Mouse (Mus musculus): Measurements from ENCODE around the gene Slamf9. TPM values are rescaled to one million over a fixed set of nuclear protein-coding genes. Genes with fewer than 3 reads are reported as not detected.

The Slamf9 gene
- polyA plus RNA-seq, 1 experiment from 2014 or later, result 0.34 TPM

GRCm38 (mm10) chr1:172433851-172434165 is 41.4 kb upstream of the Slamf9 start:
- H3K9ac ChIP-seq (ENCODE audit: low read depth, low read length), result no peak overlapping the region
- H3K9me3 ChIP-seq (ENCODE audit: control insufficient read depth, low read length), result no peaks in the 10 kb centered on the region
- no peaks in the 10 kb centered on the region for H3K27me3 ChIP-seq (ENCODE audit: control insufficient read depth, insufficient read depth, low read length)
- no peaks in the 10 kb centered on the region for H3K36me3 ChIP-seq (ENCODE audit: control insufficient read depth, insufficient read depth, low read length)
- no peak overlapping the region for H3K4me3 ChIP-seq (ENCODE audit: low read depth, low read length)
- ATAC-seq (ENCODE audit: low FRiP score) (no peak), DNase-seq (ENCODE audit: low spot score) (no peak)
- 82% methylated on average over 4 of the region's 4 CpGs for WGBS
- H3K4me2 ChIP-seq (replicated peaks; ENCODE audit: low read depth, low read length), result no peak overlapping the region
- H3K4me1 ChIP-seq (replicated peaks; ENCODE audit: control insufficient read depth, insufficient read depth, low read length), result no peaks in the 10 kb centered on the region
- H3K27ac ChIP-seq (ENCODE audit: low read depth, low read length), result no peak overlapping the region

DNA sequence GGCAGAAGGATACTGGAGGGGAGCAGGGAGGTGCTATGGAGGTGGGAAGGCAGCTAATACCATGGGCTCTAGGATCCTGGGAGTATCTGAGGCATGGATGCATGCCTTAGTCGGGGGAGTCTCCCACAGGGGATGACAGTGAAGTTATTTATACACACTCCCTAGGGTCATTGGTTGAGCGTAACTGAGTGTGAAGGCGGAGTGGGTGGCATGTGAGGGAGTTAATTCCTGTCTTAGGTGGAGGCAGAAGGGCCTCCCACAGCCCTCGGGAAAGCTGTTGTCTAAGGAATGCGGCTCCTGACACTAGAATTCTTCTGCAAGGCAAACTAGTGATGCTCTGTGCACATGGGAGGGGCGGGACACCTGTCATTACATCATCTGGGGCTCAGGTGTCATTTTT is 38.4 kb upstream of the Slamf9 start:
- Histone ChIP-seq H3K27ac (ENCODE audit: low read depth, low read length) (no peak overlapping the region), H3K27me3 (ENCODE audit: control insufficient read depth, insufficient read depth, low read length) (no peaks in the 10 kb centered on the region), H3K9me3 (ENCODE audit: control insufficient read depth, low read length) (no peaks in the 10 kb centered on the region), H3K9ac (ENCODE audit: low read depth, low read length) (no peak overlapping the region), H3K4me1 (replicated peaks; ENCODE audit: control insufficient read depth, insufficient read depth, low read length) (no peaks in the 10 kb centered on the region), H3K4me3 (ENCODE audit: low read depth, low read length) (no peak overlapping the region), H3K4me2 (replicated peaks; ENCODE audit: low read depth, low read length) (no peak overlapping the region), H3K36me3 (ENCODE audit: control insufficient read depth, insufficient read depth, low read length) (no peaks in the 10 kb centered on the region)
- DNase-seq (ENCODE audit: low spot score), result no peak
- 59% methylated on average over 6 of the region's 6 CpGs for WGBS
- ATAC-seq (ENCODE audit: low FRiP score), result no peak

GRCm38 (mm10) chr1:172438621-172439020 is 36.5 kb upstream of the Slamf9 start:
- Histone ChIP-seq H3K9me3 (ENCODE audit: control insufficient read depth, low read length) (no peaks in the 10 kb centered on the region), H3K4me2 (replicated peaks; ENCODE audit: low read depth, low read length) (no peak overlapping the region), H3K36me3 (ENCODE audit: control insufficient read depth, insufficient read depth, low read length) (no peaks in the 10 kb centered on the region), H3K9ac (ENCODE audit: low read depth, low read length) (no peak overlapping the region), H3K27ac (ENCODE audit: low read depth, low read length) (no peak overlapping the region), H3K4me3 (ENCODE audit: low read depth, low read length) (no peak overlapping the region), H3K27me3 (ENCODE audit: control insufficient read depth, insufficient read depth, low read length) (no peaks in the 10 kb centered on the region), H3K4me1 (replicated peaks; ENCODE audit: control insufficient read depth, insufficient read depth, low read length) (no peaks in the 10 kb centered on the region)
- no peak for DNase-seq (ENCODE audit: low spot score)
- no peak for ATAC-seq (ENCODE audit: low FRiP score)
- WGBS, result 79% methylated on average over 2 of the region's 2 CpGs

DNA sequence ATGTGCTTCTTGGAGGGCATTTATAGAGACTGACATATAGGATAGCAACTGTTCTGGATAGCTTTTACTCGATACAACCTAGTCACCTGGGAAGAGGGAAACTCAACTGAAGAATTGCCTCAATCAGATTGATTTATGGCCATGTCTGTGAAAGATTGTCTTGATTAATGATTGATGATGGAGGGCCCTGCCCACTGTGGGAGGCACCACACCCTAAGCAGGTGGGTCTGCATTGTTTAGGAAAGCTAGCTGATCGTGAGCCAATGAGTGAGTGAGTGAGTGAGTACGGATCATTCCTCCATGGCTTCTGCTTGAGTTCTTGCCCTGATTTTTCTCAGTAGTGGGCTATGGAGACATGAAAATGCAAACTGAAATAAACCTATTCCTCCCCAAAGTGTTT is 34.6 kb upstream of the Slamf9 start:
- ATAC-seq (ENCODE audit: low FRiP score) (no peak), DNase-seq (ENCODE audit: low spot score) (no peak)
- H3K9me3 ChIP-seq (ENCODE audit: control insufficient read depth, low read length), result no peaks in the 10 kb centered on the region
- H3K27ac ChIP-seq (ENCODE audit: low read depth, low read length), result no peak overlapping the region
- WGBS, result 79% methylated on average over 3 of the region's 3 CpGs
- no peaks in the 10 kb centered on the region for H3K27me3 ChIP-seq (ENCODE audit: control insufficient read depth, insufficient read depth, low read length)
- no peaks in the 10 kb centered on the region for H3K36me3 ChIP-seq (ENCODE audit: control insufficient read depth, insufficient read depth, low read length)
- no peak overlapping the region for H3K9ac ChIP-seq (ENCODE audit: low read depth, low read length)
- H3K4me3 ChIP-seq (ENCODE audit: low read depth, low read length), result no peak overlapping the region
- H3K4me1 ChIP-seq (replicated peaks; ENCODE audit: control insufficient read depth, insufficient read depth, low read length), result no peaks in the 10 kb centered on the region
- no peak overlapping the region for H3K4me2 ChIP-seq (replicated peaks; ENCODE audit: low read depth, low read length)

DNA sequence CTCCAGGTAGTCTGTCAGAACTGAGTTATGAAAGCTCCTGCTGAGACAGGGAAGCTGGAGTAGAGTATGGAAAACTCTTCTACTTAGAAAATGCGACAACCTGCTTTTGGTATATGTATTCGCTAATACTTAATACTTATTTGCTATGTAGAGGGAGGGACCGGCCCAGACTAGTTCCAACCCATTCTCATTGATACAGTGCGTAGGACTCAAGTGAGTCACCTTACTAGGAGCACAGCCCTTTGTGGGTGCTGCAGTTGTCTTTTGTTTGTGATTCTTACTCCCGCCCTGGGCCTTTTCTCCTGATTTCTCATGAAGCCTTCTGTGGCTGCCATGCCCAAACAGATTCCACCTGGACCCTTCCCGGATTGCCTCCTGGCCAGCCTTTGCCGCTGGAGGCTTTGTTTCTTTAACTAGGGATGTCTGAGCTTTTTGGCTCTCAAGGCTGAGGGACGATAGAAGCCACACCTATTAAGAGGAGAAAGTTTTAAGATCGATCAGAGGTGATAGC is 33.2 kb upstream of the Slamf9 start:
- no peak overlapping the region for H3K4me3 ChIP-seq (ENCODE audit: low read depth, low read length)
- H3K9ac ChIP-seq (ENCODE audit: low read depth, low read length), result no peak overlapping the region
- no peak overlapping the region for H3K4me2 ChIP-seq (replicated peaks; ENCODE audit: low read depth, low read length)
- DNase-seq (ENCODE audit: low spot score), result no peak
- H3K9me3 ChIP-seq (ENCODE audit: control insufficient read depth, low read length), result no peaks in the 10 kb centered on the region
- no peaks in the 10 kb centered on the region for H3K36me3 ChIP-seq (ENCODE audit: control insufficient read depth, insufficient read depth, low read length)
- H3K4me1 ChIP-seq (replicated peaks; ENCODE audit: control insufficient read depth, insufficient read depth, low read length), result no peaks in the 10 kb centered on the region
- 91% methylated on average over 9 of the region's 9 CpGs for WGBS
- ATAC-seq (ENCODE audit: low FRiP score), result no peak
- H3K27me3 ChIP-seq (ENCODE audit: control insufficient read depth, insufficient read depth, low read length), result no peaks in the 10 kb centered on the region
- no peak overlapping the region for H3K27ac ChIP-seq (ENCODE audit: low read depth, low read length)

DNA sequence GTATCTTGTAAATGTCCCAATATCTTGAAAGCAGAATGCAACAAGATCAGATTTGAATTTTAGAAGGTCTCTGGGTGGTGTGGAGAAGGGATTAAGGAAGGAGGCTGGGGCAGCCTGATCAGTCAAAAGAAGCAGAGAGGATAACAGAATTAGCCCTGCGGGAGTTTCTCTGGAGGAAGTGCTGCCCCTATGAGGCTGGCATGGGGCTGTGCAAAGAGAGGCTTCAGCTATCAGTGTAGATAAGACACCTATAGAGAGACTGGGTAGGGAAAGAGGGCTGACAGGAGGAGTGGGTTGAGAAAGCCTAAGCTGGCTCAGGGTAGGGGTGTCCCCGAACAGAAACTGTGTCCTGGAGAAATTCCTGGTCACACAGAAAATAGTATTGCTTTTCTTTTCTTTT is 24.9 kb upstream of the Slamf9 start:
- Histone ChIP-seq H3K9me3 (ENCODE audit: control insufficient read depth, low read length) (no peaks in the 10 kb centered on the region), H3K4me2 (replicated peaks; ENCODE audit: low read depth, low read length) (no peak overlapping the region), H3K27me3 (ENCODE audit: control insufficient read depth, insufficient read depth, low read length) (no peaks in the 10 kb centered on the region), H3K4me3 (ENCODE audit: low read depth, low read length) (no peak overlapping the region), H3K9ac (ENCODE audit: low read depth, low read length) (no peak overlapping the region), H3K4me1 (replicated peaks; ENCODE audit: control insufficient read depth, insufficient read depth, low read length) (no peaks in the 10 kb centered on the region), H3K36me3 (ENCODE audit: control insufficient read depth, insufficient read depth, low read length) (no peaks in the 10 kb centered on the region), H3K27ac (ENCODE audit: low read depth, low read length) (no peak overlapping the region)
- ATAC-seq (ENCODE audit: low FRiP score) (no peak), DNase-seq (ENCODE audit: low spot score) (no peak)
- WGBS, result 32% methylated on average over 2 of the region's 2 CpGs

DNA sequence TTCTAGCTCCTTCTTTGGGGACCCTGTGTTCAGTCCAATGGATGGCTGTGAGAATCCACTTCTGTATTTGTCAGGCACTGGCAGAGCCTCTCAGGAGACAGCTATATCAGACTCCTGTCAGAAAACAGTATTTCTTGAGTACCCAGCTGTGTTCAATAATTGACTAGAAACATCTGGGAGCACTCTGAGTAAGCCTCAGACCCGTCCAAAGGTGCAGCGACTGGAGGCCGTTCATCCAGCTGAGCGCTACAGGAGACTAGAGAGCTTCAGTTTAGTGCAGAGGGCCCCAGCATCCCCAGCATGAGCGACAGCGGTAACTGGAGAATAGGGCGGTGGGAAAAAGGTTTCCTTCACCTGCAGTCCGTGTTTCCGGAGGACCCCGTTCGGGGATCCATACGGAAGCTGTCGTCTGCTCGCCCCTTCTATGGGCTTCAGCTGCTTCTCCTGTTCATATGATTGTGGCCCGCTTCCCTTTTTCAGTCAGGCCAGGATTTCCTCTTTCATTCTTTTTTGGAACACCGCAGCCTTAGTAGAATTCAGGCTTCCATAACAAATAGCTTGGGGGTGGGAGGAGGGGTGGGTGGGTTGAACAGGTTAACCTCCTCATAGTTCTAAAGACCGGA is 24.2 kb upstream of the Slamf9 start:
- Histone ChIP-seq H3K27ac (ENCODE audit: low read depth, low read length) (no peak overlapping the region), H3K9me3 (ENCODE audit: control insufficient read depth, low read length) (no peaks in the 10 kb centered on the region), H3K4me1 (replicated peaks; ENCODE audit: control insufficient read depth, insufficient read depth, low read length) (no peaks in the 10 kb centered on the region), H3K9ac (ENCODE audit: low read depth, low read length) (no peak overlapping the region), H3K36me3 (ENCODE audit: control insufficient read depth, insufficient read depth, low read length) (no peaks in the 10 kb centered on the region), H3K27me3 (ENCODE audit: control insufficient read depth, insufficient read depth, low read length) (no peaks in the 10 kb centered on the region), H3K4me3 (ENCODE audit: low read depth, low read length) (no peak overlapping the region), H3K4me2 (replicated peaks; ENCODE audit: low read depth, low read length) (no peak overlapping the region)
- ATAC-seq (ENCODE audit: low FRiP score) (no peak), DNase-seq (ENCODE audit: low spot score) (peak; percentile 15)
- 36% methylated on average over 17 of the region's 17 CpGs for WGBS

DNA sequence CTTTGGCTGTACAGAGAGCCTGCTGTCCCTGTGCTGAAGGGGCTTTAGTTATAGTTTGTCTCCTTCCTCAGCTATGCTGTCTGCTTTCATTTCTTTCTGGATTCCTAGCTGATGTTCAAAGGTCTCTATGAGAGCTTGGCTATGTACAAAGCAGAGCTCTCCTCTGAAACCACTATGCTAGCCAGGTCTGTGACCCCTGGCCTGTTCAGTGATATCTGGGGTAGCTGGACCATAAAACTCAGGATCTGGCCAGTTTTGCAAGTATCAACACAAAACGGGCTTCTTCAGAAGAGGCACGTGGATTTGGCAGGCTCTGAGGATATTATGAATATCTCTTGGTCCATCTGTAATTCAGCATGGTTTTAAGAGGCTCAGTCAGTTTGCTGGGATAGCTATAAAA is 22.2 kb upstream of the Slamf9 start:
- no peak for ATAC-seq (ENCODE audit: low FRiP score)
- no peak for DNase-seq (ENCODE audit: low spot score)
- WGBS, result 84% methylated on average over 2 of the region's 2 CpGs

DNA sequence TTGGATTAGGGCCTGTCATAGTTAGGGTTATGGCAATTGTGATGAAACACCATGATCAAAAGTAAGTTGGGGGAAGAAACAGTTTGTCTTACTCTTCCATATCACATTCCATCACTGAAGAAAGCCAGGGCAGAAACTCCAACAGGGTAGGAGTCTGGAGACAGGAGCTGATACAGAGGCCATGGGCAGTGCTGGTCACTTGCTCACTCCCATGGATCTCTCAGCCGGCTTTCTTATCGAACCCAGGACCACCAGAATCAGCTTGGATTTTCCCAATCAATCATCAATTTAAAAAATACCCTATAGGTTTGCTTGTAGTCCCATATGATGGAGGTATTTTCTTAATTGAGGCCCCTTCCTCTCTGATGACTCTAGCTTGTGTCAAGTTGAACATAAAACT is 21.3 kb upstream of the Slamf9 start:
- no peak overlapping the region for H3K27ac ChIP-seq (ENCODE audit: low read depth, low read length)
- no peaks in the 10 kb centered on the region for H3K9me3 ChIP-seq (ENCODE audit: control insufficient read depth, low read length)
- H3K36me3 ChIP-seq (ENCODE audit: control insufficient read depth, insufficient read depth, low read length), result no peaks in the 10 kb centered on the region
- WGBS, result 86% methylated on average over 2 of the region's 2 CpGs
- DNase-seq (ENCODE audit: low spot score) (no peak), ATAC-seq (ENCODE audit: low FRiP score) (no peak)
- H3K27me3 ChIP-seq (ENCODE audit: control insufficient read depth, insufficient read depth, low read length), result no peaks in the 10 kb centered on the region
- H3K4me1 ChIP-seq (replicated peaks; ENCODE audit: control insufficient read depth, insufficient read depth, low read length), result no peaks in the 10 kb centered on the region
- no peak overlapping the region for H3K9ac ChIP-seq (ENCODE audit: low read depth, low read length)
- H3K4me3 ChIP-seq (ENCODE audit: low read depth, low read length), result no peak overlapping the region
- no peak overlapping the region for H3K4me2 ChIP-seq (replicated peaks; ENCODE audit: low read depth, low read length)

More for the DNA sequence above, 22.2 kb upstream of the Slamf9 start:
- no peak overlapping the region for H3K9ac ChIP-seq (ENCODE audit: low read depth, low read length)
- H3K4me3 ChIP-seq (ENCODE audit: low read depth, low read length), result no peak overlapping the region
- no peak overlapping the region for H3K4me2 ChIP-seq (replicated peaks; ENCODE audit: low read depth, low read length)
- H3K36me3 ChIP-seq (ENCODE audit: control insufficient read depth, insufficient read depth, low read length), result no peaks in the 10 kb centered on the region
- H3K4me1 ChIP-seq (replicated peaks; ENCODE audit: control insufficient read depth, insufficient read depth, low read length), result no peaks in the 10 kb centered on the region
- no peaks in the 10 kb centered on the region for H3K27me3 ChIP-seq (ENCODE audit: control insufficient read depth, insufficient read depth, low read length)
- H3K9me3 ChIP-seq (ENCODE audit: control insufficient read depth, low read length), result no peaks in the 10 kb centered on the region
- no peak overlapping the region for H3K27ac ChIP-seq (ENCODE audit: low read depth, low read length)

Measured in hindbrain, embryonic 11.5 days (tissue).